Mouse (Mus musculus) limb, embryonic 14.5 days (tissue): ENCODE data around the gene Zfp583. TPM values are rescaled to one million over a fixed set of nuclear protein-coding genes. Genes with fewer than 3 reads are reported as not detected.
"Not testable (repeated sequence)": the region's sequence is repeated elsewhere in the genome, so short reads cannot be mapped to it uniquely, and the experiment has no call there.

ENCODE experiments used
- ATAC-seq: fragments of 200-750 bp; cut with Nextera tagmentation; 2 replicates; pipeline ENCODE4 v1.8.0; 2017; ENCODE audit warnings: low read depth, moderate number of reproducible peaks, moderate TSS enrichment; ENCODE audit not compliant: low FRiP score
- DNase-seq: peaks from one replicate; pipeline ENCODE4 v3.0.0-alpha.2; 2015; ENCODE audit warnings: low spot score
- H3K27ac ChIP-seq: fragments of 300-500 bp; sonication (generic); replicated peaks from 2 replicates; pipeline ENCODE4 v1.5.1; 2014; ENCODE audit warnings: low read depth, mild to moderate bottlenecking, low read length, moderate library complexity, mixed read lengths
- H3K27me3 ChIP-seq: fragments of 300-500 bp; sonication (generic); 2 replicates; pipeline ENCODE4 v1.6.1; 2014; ENCODE audit warnings: low read length, mixed read lengths; ENCODE audit not compliant: control insufficient read depth, insufficient read depth
- H3K36me3 ChIP-seq: fragments of 300-500 bp; sonication (generic); 2 replicates; pipeline ENCODE4 v1.6.1; 2014; ENCODE audit warnings: mild to moderate bottlenecking, low read length, moderate library complexity, mixed read lengths; ENCODE audit not compliant: control insufficient read depth, insufficient read depth
- H3K4me1 ChIP-seq: fragments of 300-500 bp; sonication (generic); 2 replicates; pipeline ENCODE4 v1.6.1; 2014; ENCODE audit warnings: antibody characterized with exemption, low read length, mixed read lengths; ENCODE audit not compliant: control insufficient read depth, insufficient read depth
- H3K4me2 ChIP-seq: fragments of 300-500 bp; sonication (generic); replicated peaks from 2 replicates; pipeline ENCODE4 v1.6.1; 2014; ENCODE audit warnings: low read depth, mild to moderate bottlenecking, low read length, moderate library complexity; ENCODE audit not compliant: severe bottlenecking
- H3K4me3 ChIP-seq: fragments of 300-500 bp; sonication (generic); replicated peaks from 2 replicates; pipeline ENCODE4 v1.5.1; 2014; ENCODE audit warnings: low read length
- H3K9ac ChIP-seq: fragments of 300-500 bp; sonication (generic); 2 replicates; pipeline ENCODE4 v1.6.1; 2014; ENCODE audit warnings: mild to moderate bottlenecking, low read depth, low read length, moderate library complexity; ENCODE audit not compliant: severe bottlenecking
- H3K9me3 ChIP-seq: fragments of 300-500 bp; sonication (generic); 2 replicates; pipeline ENCODE4 v1.6.1; 2016; ENCODE audit warnings: low read length; ENCODE audit not compliant: control insufficient read depth
- POLR2A ChIP-seq: fragments of 200-500 bp; IDR thresholded peaks from 2 replicates; pipeline ENCODE4 v1.8.0; 2012; ENCODE audit warnings: inconsistent platforms, mild to moderate bottlenecking, moderate library complexity, borderline replicate concordance; ENCODE audit not compliant: insufficient read depth, insufficient read length; ENCODE audit errors: extremely low read depth
- WGBS: fragments of 180-500 bp; shearing (Covaris S2); extraction: QIAGEN DNeasy Blood & Tissue Kit; methylation state at CpG from one replicate; pipeline ENCODE4 v1.1.7; 2014; 5-methylcytosine and 5-hydroxymethylcytosine counted together
- polyA plus RNA-seq, 2 experiments: library from polyadenylated mRNA; depleted of rRNA in 1 of 2; stranded (reverse) in 1 of 2; unstranded in 1 of 2; fragments of >200 nt; fragmentation: Nextera tagmentation in 1 of 2; extraction: Ambion mirVana in 1 of 2; gene quantifications; 2 replicates each; pipeline versions ENCODE4 v1.2.1 to v1.2.3; 2012 to 2014

Gene Zfp583
- polyA plus RNA-seq, 2 experiments, result 5.4 to 6.1 TPM

DNA sequence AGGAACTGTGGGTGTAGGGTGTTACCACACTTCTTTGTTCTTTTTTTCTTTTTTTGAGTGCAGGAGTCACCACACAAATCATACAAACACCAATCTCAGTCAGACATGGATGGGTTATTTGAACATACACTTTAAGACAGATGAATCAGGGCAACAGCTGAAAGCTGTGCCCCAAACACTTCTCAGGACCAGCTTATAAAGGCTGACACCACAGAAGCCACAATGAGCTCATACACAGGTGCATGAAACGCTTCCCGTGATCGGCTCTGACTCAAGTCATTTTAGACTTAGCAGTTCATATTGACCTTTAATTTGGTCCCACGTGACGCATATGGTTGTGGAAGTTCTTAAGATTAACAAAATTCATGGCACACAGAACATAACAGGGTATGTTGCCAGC is 8.8 kb upstream of the Zfp583 start:
- H3K9ac ChIP-seq, result no peak overlapping the region
- WGBS, result 79% methylated on average over 5 of the region's 5 CpGs
- H3K27ac ChIP-seq, result no peak overlapping the region
- H3K9me3 ChIP-seq, result no peaks in the 10 kb centered on the region
- DNase-seq (no peak), ATAC-seq (no peak)
- H3K4me3 ChIP-seq, result no peak overlapping the region
- H3K4me2 ChIP-seq, result no peak overlapping the region
- no peaks in the 10 kb centered on the region for H3K27me3 ChIP-seq
- H3K4me1 ChIP-seq, result peaks cover 4% of the 10 kb centered on the region; the same call in 1 of the 2 replicates
- TF ChIP-seq POLR2A, result no peak
- no peaks in the 10 kb centered on the region for H3K36me3 ChIP-seq

DNA sequence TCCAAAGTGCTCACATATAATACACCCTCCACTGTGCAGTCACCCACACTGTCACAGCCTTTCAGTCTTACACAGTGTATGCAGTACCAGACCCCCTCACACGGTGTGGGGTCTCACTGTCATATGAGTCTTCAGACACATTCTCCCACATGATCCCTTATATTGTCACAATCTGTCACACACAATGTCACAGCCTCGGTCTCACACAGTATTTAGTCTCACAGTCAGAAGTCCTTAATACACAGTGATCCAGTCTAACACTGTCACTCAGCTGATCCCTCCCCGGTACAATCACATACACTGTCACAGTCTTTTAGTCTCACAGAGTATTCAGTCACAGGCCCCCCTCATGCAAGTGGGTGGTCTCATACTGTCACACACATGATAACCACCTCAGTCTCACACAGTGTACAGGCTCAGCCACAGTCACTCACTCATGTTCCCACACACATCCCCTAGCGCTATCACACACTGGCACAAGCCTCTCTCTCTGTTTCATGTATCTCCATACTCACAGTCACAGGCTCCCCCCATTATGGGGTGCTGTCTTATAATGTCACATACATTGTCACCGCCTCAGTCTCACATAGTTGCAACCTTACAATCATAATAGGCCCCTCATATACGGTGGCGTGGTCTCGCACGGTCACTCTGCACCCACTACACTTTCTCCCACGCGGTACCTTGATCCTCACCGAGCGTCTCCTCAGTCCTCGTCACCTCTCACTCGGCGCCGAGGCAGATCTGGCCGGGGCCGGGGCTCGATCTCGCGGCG is 440 bp downstream of the Zfp583 start:
- Histone ChIP-seq H3K9me3 (no peaks in the 10 kb centered on the region), H3K4me3 (peak overlapping the region; percentile 65), H3K4me1 (peaks cover 8% of the 10 kb centered on the region), H3K36me3 (peaks cover 10% of the 10 kb centered on the region), H3K27me3 (no peaks in the 10 kb centered on the region), H3K9ac (peak overlapping the region; percentile 88), H3K4me2 (peak overlapping the region; percentile 78), H3K27ac (peak overlapping the region; percentile 83)
- 17% methylated on average over 23 of the region's 23 CpGs for WGBS
- peak; percentile 56 for ATAC-seq
- no peak for TF ChIP-seq POLR2A
- no peak for DNase-seq

DNA sequence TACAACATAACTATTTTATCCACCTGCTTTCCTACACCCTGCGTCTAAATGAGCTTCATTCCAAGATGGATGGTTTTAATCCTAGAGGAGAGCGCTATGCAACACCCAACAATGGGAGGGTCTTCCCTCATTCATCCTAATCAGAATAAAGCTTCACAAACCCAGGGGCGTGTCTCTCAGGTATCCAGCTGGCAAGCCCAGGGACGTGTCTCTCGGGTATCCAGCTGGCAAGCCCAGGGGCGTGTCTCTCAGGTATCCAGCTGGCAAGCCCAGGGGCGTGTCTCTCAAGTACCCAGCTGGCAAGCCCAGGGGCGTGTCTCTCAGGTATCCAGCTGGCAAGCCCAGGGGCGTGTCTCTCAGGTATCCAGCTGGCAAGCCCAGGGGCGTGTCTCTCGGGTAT is 30.3 kb downstream of the Zfp583 start:
- H3K4me3 ChIP-seq, ATAC-seq, H3K27me3 ChIP-seq, H3K9ac ChIP-seq, H3K9me3 ChIP-seq, H3K4me2 ChIP-seq, H3K4me1 ChIP-seq, H3K27ac ChIP-seq, DNase-seq: not testable (repeated sequence)
- WGBS, result 76% methylated on average over 11 of the region's 11 CpGs
- peaks cover 39% of the 10 kb centered on the region for H3K36me3 ChIP-seq

DNA sequence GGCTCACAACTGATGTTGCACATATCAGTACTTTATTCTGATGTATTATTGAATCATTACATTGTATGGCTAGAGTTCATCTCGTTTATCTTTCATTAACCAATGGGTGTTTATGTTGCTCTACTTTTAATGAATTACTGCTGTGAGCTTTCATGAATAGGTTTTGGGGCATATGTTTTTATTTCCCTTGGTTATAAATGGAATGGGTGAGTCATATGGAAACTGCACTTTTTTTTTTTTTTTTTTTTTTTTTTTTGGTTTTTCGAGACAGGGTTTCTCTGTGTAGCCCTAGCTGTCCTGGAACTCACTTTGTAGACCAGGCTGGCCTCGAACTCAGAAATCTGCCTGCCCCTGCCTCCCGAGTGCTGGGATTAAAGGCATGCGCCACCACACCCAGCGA is 40.0 kb downstream of the Zfp583 start:
- H3K9ac ChIP-seq, H3K4me2 ChIP-seq, DNase-seq, H3K9me3 ChIP-seq, H3K4me1 ChIP-seq, H3K4me3 ChIP-seq, ATAC-seq, H3K27ac ChIP-seq, H3K27me3 ChIP-seq: not testable (repeated sequence)
- H3K36me3 ChIP-seq, result peaks cover 28% of the 10 kb centered on the region
- WGBS, result 85% methylated on average over 4 of the region's 6 CpGs

- peaks cover 6% of the 10 kb centered on the region; the same call in 1 of the 2 replicates for H3K4me1 ChIP-seq
- peak overlapping the region; percentile 51 for H3K4me3 ChIP-seq
- DNase-seq, result peak; percentile 15
- no peak; the same call in 1 of the 2 replicates for ATAC-seq
- no peak for TF ChIP-seq POLR2A
- peak overlapping the region; percentile 72 for H3K4me2 ChIP-seq
- H3K9me3 ChIP-seq, result no peaks in the 10 kb centered on the region
- no peaks in the 10 kb centered on the region for H3K27me3 ChIP-seq
- H3K27ac ChIP-seq, result no peak overlapping the region
- H3K9ac ChIP-seq, result peak overlapping the region; percentile 60
- no peaks in the 10 kb centered on the region; the same call in 1 of the 2 replicates for H3K36me3 ChIP-seq
- 28% methylated on average over 15 of the region's 15 CpGs for WGBS
Measured at GRCm38 (mm10) chr7:6286921-6287531, 44.1 kb downstream of the Zfp583 start.
